Mouse (Mus musculus): ENCODE data around the gene Ndufab1. TPM values are rescaled to one million over a fixed set of nuclear protein-coding genes. Genes with fewer than 3 reads are reported as not detected.
A peak's percentile ranks its signal among the peaks of the same experiment; 100 is the strongest.
"Not testable (repeated sequence)": the region's sequence is repeated elsewhere in the genome, so short reads cannot be mapped to it uniquely, and the experiment has no call there.

The Ndufab1 gene
- 139 and 155 TPM in 2 replicates for polyA plus RNA-seq (2012; rRNA removed)

DNA sequence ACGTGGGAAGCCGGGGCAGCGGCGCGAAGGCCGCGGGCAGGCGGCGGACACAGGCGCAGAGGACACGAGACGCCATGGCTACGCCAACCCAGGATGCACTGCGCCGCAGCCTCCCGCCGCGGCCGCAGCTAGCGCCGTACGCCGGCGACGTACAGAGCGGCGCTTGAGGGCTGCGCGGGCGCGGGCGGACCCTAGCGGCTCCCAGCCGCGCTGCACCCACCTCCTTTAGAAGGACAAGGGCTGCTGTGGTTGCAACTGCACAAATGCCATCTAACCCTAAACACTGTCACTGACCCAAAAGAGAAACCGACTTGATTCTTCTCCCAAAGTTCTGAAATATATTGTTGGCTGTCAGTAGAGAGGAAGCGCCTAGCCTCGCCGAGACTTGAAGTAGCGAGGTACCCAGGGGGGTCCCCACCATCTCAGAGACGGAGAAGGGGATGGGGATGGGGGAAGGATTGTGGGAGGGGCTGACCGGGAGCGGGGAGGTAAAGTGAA lies at the start of gene Ndufab1:
Gene Ndufab1 (minus strand): TSS at position 140 of the 498 bp plus-strand sequence.
- DNase-seq (ENCODE audit: low spot score) = peak; percentile 74

- DNase-seq (ENCODE audit: low spot score) = no peak
Measured at GRCm38 (mm10) chr7:122140991-122141390, 39.3 kb upstream of the Ndufab1 start.

DNA sequence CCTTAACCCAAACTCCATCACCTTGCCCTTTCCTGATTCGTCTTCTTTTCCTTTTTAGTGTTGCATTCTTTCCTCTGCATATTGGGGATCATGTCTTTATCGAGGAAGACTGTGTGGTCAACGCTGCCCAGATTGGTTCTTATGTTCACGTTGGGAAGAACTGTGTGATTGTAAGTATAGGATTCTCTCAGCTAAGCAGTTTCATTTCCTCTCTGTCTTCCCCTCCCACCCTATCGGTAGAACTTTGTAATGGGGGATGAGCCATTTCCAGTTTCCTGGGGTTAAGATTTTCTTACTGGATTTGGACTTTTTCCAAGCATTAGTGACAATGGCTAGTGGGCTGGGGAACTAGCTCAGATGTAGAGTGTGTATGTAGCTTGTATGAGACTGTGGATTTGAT lies 36.5 kb upstream of the Ndufab1 start:
- DNase-seq (ENCODE audit: low spot score) = no peak

GRCm38 (mm10) chr7:122137071-122137470 lies 35.4 kb upstream of the Ndufab1 start:
- no peak for DNase-seq (ENCODE audit: low spot score)

GRCm38 (mm10) chr7:122135070-122135469 lies 33.4 kb upstream of the Ndufab1 start:
- DNase-seq (ENCODE audit: low spot score) = no peak

DNA sequence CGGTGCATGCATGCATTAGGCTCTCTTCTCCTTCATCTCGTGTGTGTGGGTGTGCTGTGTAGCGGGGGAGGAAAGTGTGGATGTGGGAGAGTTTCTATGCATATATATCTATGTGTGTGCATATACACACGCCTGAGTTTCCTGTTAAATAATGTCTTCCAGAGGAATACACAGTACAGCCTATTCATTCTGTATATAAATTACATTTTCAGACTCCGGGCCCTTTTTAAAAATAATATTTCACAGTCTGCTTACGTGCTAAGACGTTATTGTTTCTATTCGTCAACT lies 31.6 kb upstream of the Ndufab1 start:
- no peak for DNase-seq (ENCODE audit: low spot score)

GRCm38 (mm10) chr7:122132497-122133337 lies 31.0 kb upstream of the Ndufab1 start, which contains the start of the genes Palb2 and Dctn5:
Gene Palb2 (minus strand): TSS chr7:122132985.
Gene Dctn5 (plus strand): TSS chr7:122133041.
- peak; percentile 97 for DNase-seq (ENCODE audit: low spot score)

- DNase-seq (ENCODE audit: low spot score) = no peak
Measured at GRCm38 (mm10) chr7:122131834-122132233, 30.1 kb upstream of the Ndufab1 start.

GRCm38 (mm10) chr7:122126946-122127345 lies 25.3 kb upstream of the Ndufab1 start:
- DNase-seq (ENCODE audit: low spot score) = no peak

- no peak for DNase-seq (ENCODE audit: low spot score)
Measured at GRCm38 (mm10) chr7:122125636-122126035, 23.9 kb upstream of the Ndufab1 start.

DNA sequence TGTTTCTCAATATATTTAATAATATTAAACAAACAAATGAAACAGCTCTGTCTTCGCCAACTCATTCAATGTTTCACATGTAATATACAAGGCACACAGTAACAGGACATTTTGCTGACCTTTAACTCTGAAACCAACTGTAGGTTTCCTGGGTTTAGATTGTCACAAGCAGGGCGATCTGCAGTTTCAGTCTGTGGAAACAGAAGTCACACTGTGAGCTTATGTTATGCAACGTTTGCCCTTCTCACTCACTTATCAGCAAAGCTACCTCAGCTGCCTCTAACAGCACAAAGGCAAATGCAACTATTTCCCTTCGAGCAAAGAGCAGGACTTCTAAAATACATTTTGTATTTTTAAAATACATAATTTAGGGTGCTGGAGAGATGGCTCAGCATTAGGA lies 21.8 kb upstream of the Ndufab1 start:
- DNase-seq (ENCODE audit: low spot score) = no peak

- no peak for DNase-seq (ENCODE audit: low spot score)
Measured at GRCm38 (mm10) chr7:122108206-122108605, 6.5 kb upstream of the Ndufab1 start.

DNA sequence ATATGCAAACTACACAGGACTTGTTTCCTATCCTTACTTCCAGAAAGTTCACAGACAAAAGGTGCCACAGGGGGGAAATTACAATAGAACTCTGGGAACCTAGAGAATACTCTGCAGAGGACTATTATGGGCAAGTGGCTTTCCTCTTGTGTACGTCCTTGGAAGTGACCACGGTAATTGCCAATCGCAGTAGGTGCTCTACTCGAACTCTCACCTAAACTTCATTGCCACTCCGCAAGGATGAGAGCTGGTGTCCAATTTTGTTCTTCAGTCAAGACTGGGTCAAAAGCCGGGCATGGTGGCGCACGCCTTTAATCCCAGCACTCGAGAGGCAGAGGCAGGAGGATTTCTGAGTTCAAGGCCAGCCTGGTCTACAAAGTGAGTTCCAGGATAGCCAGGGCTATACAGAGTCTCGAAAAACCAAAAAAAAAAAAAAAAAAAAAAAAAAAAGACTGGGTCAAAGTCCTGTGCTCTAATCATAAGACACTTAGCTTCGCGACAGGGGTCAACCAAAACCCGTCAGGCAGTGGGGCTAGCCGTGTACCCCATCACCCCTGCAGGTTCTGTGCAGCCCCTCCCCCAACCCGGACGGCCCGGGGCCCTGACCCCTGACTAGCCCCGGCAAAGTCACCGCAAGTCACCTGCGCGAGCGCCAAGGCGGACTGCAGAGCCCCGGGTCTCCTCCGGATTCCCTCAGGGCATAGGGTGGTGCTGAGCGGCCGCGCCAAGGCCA lies 506 bp downstream of the Ndufab1 start:
- DNase-seq (ENCODE audit: low spot score) = not testable (repeated sequence)

- DNase-seq (ENCODE audit: low spot score) = no peak
Measured at GRCm38 (mm10) chr7:122099222-122099621, 2.5 kb downstream of the Ndufab1 start.

GRCm38 (mm10) chr7:122098009-122098408 lies 3.7 kb downstream of the Ndufab1 start:
- DNase-seq (ENCODE audit: low spot score) = no peak

DNA sequence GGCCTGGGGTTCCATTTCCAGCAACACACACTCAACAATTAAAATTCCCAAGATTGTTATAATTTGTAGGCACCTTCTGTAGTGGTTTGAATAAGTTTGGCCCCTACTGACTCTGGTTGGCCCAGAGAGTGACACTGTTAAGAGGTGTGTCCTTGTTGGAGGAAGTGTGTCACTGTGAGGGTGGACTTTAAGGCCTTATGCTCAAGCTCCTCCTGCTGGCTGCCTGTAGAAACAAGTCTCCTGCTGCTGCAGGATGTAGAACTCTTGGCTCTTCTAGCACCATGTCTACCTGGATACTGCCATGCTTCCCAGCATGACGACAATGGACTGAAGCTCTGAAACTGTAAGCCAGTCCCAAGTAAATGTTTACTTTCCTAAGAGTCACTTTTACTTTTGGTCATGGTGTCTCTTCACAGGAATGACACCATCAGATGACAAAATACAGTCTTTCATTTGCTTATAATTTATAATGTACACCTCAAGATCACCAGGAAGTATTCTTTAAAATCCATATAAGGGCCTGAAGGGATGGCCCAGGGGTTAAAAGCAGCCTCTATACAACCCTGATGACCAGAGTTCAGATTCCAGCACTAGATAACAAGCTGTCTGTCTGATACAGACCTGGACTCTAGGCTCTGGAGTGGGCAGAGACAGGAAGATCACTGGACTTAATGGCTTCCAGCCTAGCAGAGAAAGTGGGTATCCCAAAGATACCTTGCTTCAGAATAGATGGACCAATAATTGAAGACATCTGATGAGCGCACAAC lies 6.9 kb downstream of the Ndufab1 start:
- DNase-seq (ENCODE audit: low spot score) = no peak

GRCm38 (mm10) chr7:122087195-122087982 lies 14.3 kb downstream of the Ndufab1 start:
- no peak for DNase-seq (ENCODE audit: low spot score)

GRCm38 (mm10) chr7:122081071-122081470 lies 20.6 kb downstream of the Ndufab1 start:
- no peak for DNase-seq (ENCODE audit: low spot score)

DNA sequence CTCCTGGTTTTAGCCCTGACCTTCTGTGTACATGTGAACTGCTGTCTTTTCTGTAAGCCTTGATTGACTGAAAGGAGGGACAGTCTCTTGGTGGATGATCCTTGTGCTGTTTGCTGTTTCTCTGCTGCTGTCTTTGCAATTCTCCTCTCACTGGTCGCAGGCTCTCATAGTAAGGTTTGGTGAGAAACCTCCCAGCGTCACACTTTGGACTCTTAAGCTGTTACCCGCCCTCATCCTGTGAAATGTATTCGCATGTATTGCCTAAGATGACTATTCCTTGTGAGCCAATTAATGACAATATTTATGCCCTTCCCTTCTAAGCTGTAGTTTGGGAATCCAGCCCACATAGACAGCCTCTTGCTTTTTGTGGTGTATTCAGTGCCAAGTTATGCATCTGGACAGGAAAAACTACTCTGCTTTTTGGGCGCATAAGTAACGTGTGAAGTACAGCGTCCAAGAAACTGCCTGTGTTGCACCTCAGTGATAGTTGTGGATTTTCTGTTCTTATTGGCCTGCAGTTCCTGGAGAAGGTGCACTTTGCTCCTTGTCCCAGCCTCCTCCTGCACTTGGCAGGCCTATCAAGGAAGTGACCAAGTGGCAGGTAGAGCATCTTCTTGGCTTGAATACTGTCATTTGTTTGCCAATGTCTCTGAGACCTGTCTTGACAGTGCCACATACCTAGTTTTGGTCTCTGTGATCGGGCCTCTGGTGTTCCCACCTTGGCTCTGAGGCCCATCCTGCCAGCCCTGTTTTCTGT lies 21.7 kb downstream of the Ndufab1 start:
- no peak for DNase-seq (ENCODE audit: low spot score)

DNA sequence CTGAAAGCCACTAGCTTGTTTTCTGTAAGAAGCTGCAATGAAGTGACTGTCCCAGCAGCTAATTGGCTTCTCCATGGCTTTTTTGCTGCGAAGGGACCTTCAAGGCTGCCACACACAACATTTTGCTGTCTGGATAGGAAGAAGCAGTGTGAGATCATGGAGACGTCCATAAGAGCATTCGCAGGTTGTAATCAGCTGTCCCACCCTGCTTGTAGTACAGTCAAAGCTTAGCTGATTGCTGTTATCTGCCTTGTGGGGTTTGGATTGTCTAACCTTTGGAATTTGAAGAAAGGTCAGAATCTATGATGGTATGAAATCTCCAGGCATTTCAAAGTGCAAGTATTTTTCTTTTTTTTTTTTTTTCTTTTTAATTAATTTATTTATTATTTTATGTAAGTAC lies 27.3 kb downstream of the Ndufab1 start:
- DNase-seq (ENCODE audit: low spot score) = no peak

Measured in urinary bladder, adult 2 months (tissue).